ENCODE assay signal across 10 mouse cellular contexts in the genomic region with DNA sequence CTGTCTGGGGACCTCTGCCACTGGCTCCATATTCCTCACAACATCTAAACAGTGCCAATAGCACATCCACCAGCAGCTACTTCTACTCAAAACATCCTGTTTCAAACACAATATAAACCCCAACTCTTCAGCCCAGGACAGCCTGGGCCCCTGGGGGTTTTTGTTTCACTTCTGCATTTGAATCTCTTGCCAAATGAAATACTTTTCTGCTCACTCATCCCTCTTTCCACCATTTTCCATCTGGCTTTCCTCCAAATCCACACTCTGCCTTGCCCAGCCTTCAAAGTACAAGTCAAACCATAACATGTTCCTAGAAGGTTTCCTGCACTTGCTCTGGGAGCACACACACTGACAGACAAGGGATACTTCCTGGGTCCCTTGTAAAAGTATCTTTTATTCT. TPM values are rescaled to one million over a fixed set of nuclear protein-coding genes. Genes with fewer than 3 reads are reported as not detected.
A peak's percentile ranks its signal among the peaks of the same experiment; 100 is the strongest.
DNase-seq lines count a peak whose midpoint lies in the region; ATAC-seq and TF ChIP-seq lines count a peak whose summit lies in the region.
"Had no signal": no experiment of that assay in that cellular context is flagged by ENCODE, and none has a peak within 500 bp of the region (broad histone marks: within the 10 kb centered on the region; RNA-seq: fewer than 3 reads in every experiment).

No protein-coding gene starts in this region.

- no peak for TF ChIP-seq CTCF in forebrain, postnatal 0 days (IDR thresholded peaks at IDR 0.05; ENCODE audit: low read depth)

- intact Hi-C loops in left cerebral cortex, postnatal 10 days (cut with DNase I) = no loop called here

- H3K27me3 ChIP-seq in forebrain, embryonic 11.5 days (ENCODE audit: control insufficient read depth, insufficient read depth, low read length) = no peaks in the 10 kb centered on the region
- H3K27me3 ChIP-seq in forebrain, postnatal 0 days (ENCODE audit: insufficient read depth, low read length) = no peaks in the 10 kb centered on the region

- no peak overlapping the region for H3K4me3 ChIP-seq in forebrain, embryonic 11.5 days (ENCODE audit: low read depth, low read length)
- H3K4me3 ChIP-seq in forebrain, postnatal 0 days (ENCODE audit: low read depth, low read length) = no peak overlapping the region
- H3K4me3 ChIP-seq in macrophage (ENCODE audit: inconsistent target) = no peak overlapping the region

- DNase-seq in forebrain, embryonic 11.5 days (ENCODE audit: low spot score) = no peak
- no peak for DNase-seq in forebrain, postnatal 0 days
- peak; percentile 74 for DNase-seq in 3134 (ENCODE audit: extremely low read depth, insufficient read length, low spot score)
- DNase-seq in fibroblast of lung, adult 2 months (ENCODE audit: low read depth) = peak; percentile 62
- no peak for DNase-seq in frontal cortex, postnatal 36 days (ENCODE audit: low spot score in 2 of 2)
- DNase-seq in urinary bladder, postnatal 36 days (ENCODE audit: low spot score in 2 of 2) = no peak
- DNase-seq in left cerebral cortex, postnatal 10 days (ENCODE audit: extremely low spot score in 1 of 2, low spot score in 2 of 2) = no peak
- DNase-seq: kidney, adult 9 months; thymus, postnatal 4 days had no signal

- no peak overlapping the region for H3K9ac ChIP-seq in forebrain, embryonic 11.5 days (ENCODE audit: low read length)
- no peak overlapping the region for H3K9ac ChIP-seq in forebrain, postnatal 0 days

- no peaks in the 10 kb centered on the region for H3K4me1 ChIP-seq in forebrain, embryonic 11.5 days (replicated peaks; ENCODE audit: control insufficient read depth, insufficient read depth, low read length)
- no peaks in the 10 kb centered on the region for H3K4me1 ChIP-seq in forebrain, postnatal 0 days (ENCODE audit: insufficient read depth)

- no peaks in the 10 kb centered on the region for H3K79me2 ChIP-seq in macrophage (ENCODE audit: inconsistent target)

- H3K27ac ChIP-seq in forebrain, embryonic 11.5 days (ENCODE audit: low read depth, low read length) = 0 out of 2 replicates have a peak overlapping the region, but pooled peaks have one; percentile 21
- H3K27ac ChIP-seq in forebrain, postnatal 0 days (ENCODE audit: low read depth, low read length) = no peak overlapping the region
- peak overlapping the region; percentile 72 for H3K27ac ChIP-seq in macrophage

- H3K9me3 ChIP-seq in forebrain, embryonic 11.5 days (ENCODE audit: control insufficient read depth, low read length) = no peaks in the 10 kb centered on the region
- H3K9me3 ChIP-seq in forebrain, postnatal 0 days (ENCODE audit: low read length) = no peaks in the 10 kb centered on the region

- ATAC-seq in forebrain, embryonic 11.5 days (replicated peaks; ENCODE audit: low FRiP score) = no peak
- no peak for ATAC-seq in forebrain, postnatal 0 days

- no peak overlapping the region for H3K4me2 ChIP-seq in forebrain, embryonic 11.5 days (ENCODE audit: low read depth, low read length, severe bottlenecking)
- H3K4me2 ChIP-seq in forebrain, postnatal 0 days (ENCODE audit: low read depth) = no peak overlapping the region

- H3K36me3 ChIP-seq in forebrain, embryonic 11.5 days (ENCODE audit: control insufficient read depth, insufficient read depth, low read length) = no peaks in the 10 kb centered on the region
- H3K36me3 ChIP-seq in forebrain, postnatal 0 days (ENCODE audit: insufficient read depth) = no peaks in the 10 kb centered on the region
- no peaks in the 10 kb centered on the region for H3K36me3 ChIP-seq in macrophage (ENCODE audit: inconsistent target)

RNA-seq across cellular contexts. Expression of a gene that starts 21.2 kb away (rescaled TPM):
- polyA plus RNA-seq in forebrain, embryonic 11.5 days (2014; fragmentation: Nextera tagmentation; extraction: Ambion mirVana) = 316 and 341 TPM in 2 replicates
- total RNA-seq in forebrain, postnatal 0 days (2014; rRNA removed) = 124 and 134 TPM in 2 replicates
- 294 and 334 TPM in 2 replicates for polyA plus RNA-seq in forebrain, postnatal 0 days (2015; fragmentation: Nextera tagmentation; extraction: Ambion mirVana)
- total RNA-seq in macrophage (2018; cell fraction: chromatin; rRNA removed) = 10 to 100 TPM in 17 of 26 experiments, 1 to 10 TPM in 9; 1.8 to 44.5 (median 17.4) TPM
- total RNA-seq in macrophage (2018; cell fraction: cytosol; rRNA removed) = 10 to 100 TPM; 48.8 to 95.7 (median 70.1) TPM
- total RNA-seq in macrophage (2018; cell fraction: nucleus; rRNA removed) = 10 to 100 TPM in 25 of 26 experiments, 1 to 10 TPM in 1; 6.6 to 62.9 (median 28.3) TPM
- polyA plus RNA-seq in macrophage (2018) = 63.0 to 123 TPM (median 82.7 TPM) in 3 replicates
- total RNA-seq in left cerebral cortex, postnatal 10 days (2021) = 100 to 1,000 TPM; 106 to 109 TPM

RNA-seq across cellular contexts. Expression of a gene that starts 38.9 kb away (rescaled TPM):
- 225 and 235 TPM in 2 replicates for polyA plus RNA-seq in forebrain, embryonic 11.5 days (2014; fragmentation: Nextera tagmentation; extraction: Ambion mirVana)
- total RNA-seq in forebrain, postnatal 0 days (2014; rRNA removed) = 22.9 and 23.1 TPM in 2 replicates
- 129 and 149 TPM in 2 replicates for polyA plus RNA-seq in forebrain, postnatal 0 days (2015; fragmentation: Nextera tagmentation; extraction: Ambion mirVana)
- 10 to 100 TPM in 1 of 26 experiments, 1 to 10 TPM in 23, under 1 TPM in 2; 0.61 to 10.8 (median 3.0) TPM for total RNA-seq in macrophage (2018; cell fraction: chromatin; rRNA removed)
- 10 to 100 TPM; 43.6 to 67.9 (median 53.2) TPM for total RNA-seq in macrophage (2018; cell fraction: cytosol; rRNA removed)
- 10 to 100 TPM in 14 of 26 experiments, 1 to 10 TPM in 12; 3.2 to 26.3 (median 10.2) TPM for total RNA-seq in macrophage (2018; cell fraction: nucleus; rRNA removed)
- 21.0 to 70.9 TPM (median 48.1 TPM) in 3 replicates for polyA plus RNA-seq in macrophage (2018)
- 10 to 100 TPM; 52.8 to 56.1 TPM for total RNA-seq in left cerebral cortex, postnatal 10 days (2021)

Comparison
In these comparisons a context has a peak if more than half of its experiments do, and no peak if none do; other contexts are left out.
1. DNase-seq: peak in 3134 (single experiment) and fibroblast of lung, adult 2 months (single experiment); none in forebrain, embryonic 11.5 days (single experiment), forebrain, postnatal 0 days (single experiment), frontal cortex, postnatal 36 days (0 of 2), urinary bladder, postnatal 36 days (0 of 2) and left cerebral cortex, postnatal 10 days (0 of 2).